Mouse (Mus musculus) heart, postnatal 10 days (tissue): Measurements from ENCODE around the gene Tead1. TPM values are rescaled to one million over a fixed set of nuclear protein-coding genes. Genes with fewer than 3 reads are reported as not detected.
"Not testable (repeated sequence)": the region's sequence is repeated elsewhere in the genome, so short reads cannot be mapped to it uniquely, and the experiment has no call there.

ENCODE experiments used
- DNase-seq, 2 experiments: peaks; one replicate each; pipeline ENCODE4 v3.0.0; 2021
- intact Hi-C: fragments of 180-260 bp; cut with DNase I; formaldehyde crosslinking; loops from one replicate; pipeline ENCODE4 v1.15.1; 2025
- total RNA-seq, 2 experiments: library from RNA; stranded (reverse); gene quantifications; 2 replicates each; pipeline ENCODE4 v1.2.3; 2021

Tead1 gene
- total RNA-seq, 2 experiments from 2014 or later = 134 to 147 TPM

DNA sequence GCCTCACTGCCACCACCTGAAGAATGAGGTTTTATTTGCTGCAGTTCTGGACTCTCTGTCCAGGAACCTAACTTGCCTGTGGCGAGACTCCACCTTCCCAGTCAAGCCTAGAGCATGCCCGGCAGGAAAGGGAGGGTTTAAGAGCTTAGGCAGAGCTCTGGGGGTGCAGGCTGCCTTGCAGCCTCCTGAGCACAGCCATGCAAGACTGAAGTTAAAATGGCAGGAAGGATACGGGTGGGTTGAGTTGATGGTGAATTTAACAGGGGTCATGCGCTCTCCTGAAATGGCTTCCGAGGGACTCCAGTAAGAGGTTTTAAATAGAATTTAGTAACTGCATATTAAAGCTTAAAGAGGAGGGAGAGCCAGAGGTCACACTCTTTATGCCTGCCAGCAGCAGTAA is 213.5 kb downstream of the Tead1 start:
- intact Hi-C loops = no loop called here
- DNase-seq = no peak

DNA sequence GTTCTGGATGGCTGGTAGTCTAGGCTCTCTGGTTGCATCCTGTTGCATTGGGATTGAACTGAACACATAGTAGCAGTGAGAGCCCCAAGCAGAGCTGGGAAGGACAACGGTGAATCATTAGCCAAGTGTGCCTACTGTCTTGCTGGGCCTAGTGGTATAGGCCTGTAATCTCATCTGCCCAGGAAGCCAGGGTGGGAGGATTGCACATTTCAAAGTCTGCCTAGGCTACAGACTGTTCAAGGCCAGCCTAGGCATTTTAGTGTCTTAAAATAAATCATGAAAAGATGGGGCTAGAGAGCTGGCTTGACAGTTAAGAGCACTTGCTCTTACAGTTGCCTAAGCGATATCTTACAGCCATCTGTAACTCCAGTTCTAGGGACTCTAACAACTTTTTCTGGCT is 217.2 kb downstream of the Tead1 start:
- DNase-seq = no peak
- intact Hi-C loops = no loop called here

DNA sequence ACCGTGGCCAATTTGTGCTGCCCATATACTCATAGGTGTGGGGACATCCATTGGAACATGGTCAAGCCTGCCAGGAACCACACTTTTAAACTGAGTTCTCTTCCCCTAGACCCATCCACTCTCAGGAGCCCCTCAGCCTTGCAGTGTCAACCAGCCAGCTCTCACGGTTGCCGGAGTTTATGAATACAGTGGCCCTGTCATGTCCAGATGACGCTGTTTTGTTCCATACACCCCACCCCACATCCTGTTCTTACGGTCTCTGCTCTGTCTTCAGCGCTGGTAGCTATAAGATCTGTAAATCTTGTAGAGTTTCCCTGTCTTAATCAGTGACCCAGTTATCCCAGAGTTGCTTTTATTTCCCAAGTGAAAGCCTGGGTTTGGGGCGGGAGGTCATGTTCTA is 222.6 kb downstream of the Tead1 start:
- intact Hi-C loops = no loop called here
- no peak for DNase-seq

DNA sequence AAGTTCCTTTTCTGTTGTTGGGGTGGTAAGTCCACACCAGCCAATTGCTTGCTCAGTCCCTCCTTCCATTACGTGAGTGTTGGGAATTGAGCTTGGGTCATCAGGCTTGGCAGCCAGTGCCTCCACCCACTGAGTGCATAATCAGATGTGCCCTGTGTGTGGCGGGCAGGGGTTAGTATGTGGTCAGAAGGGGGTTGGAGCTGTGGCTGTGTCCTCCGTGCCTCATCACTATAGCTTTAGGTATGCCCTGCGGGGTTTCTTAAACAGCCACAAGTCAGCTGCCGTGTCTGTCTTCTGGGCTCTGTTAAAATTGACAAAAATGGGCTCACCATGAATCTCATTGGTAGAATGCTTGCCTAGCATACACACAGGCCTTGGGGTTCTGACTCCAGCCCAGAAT is 227.7 kb downstream of the Tead1 start:
- intact Hi-C loops = no loop called here
- no peak for DNase-seq

DNA sequence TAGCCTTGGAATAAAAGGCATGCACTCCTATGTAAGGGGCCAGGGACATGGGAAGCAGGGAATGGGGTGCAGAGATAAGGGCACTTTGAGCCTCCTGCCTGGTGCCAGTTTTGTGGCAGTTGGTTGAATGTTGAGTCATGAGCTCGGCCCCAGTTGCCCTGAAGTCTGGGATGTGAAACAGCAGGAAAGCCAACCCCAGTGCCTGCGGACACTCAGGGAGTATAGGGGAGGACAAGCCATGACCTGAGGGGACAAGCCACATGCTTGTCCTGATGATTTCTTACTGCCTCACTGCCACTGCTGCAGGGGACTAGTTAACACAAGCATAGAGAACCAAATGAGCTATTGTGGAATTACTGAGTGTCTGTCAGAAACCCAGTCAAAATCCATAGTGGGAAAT is 228.3 kb downstream of the Tead1 start:
- no peak for DNase-seq
- intact Hi-C loops = no loop called here

DNA sequence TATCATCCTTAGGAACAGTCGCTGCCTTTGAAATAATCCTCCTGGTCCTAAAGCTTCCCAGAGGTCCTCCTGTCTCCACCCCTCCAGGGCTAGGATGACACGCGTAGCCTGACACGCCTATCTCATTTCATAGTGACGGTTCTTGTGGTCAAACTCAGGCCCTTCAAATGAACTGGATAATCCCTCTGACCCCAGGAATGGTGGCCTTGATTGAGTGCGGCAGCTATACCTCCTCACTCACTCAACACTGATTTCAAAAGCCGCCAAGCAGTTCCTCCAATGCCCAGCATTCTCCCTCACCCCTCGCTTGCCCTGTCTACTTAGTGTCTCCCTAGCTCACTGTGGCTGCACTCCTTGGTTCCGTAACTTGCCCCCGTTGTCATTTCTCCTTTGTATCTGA is 230.0 kb downstream of the Tead1 start:
- DNase-seq = no peak
- intact Hi-C loops = no loop called here

DNA sequence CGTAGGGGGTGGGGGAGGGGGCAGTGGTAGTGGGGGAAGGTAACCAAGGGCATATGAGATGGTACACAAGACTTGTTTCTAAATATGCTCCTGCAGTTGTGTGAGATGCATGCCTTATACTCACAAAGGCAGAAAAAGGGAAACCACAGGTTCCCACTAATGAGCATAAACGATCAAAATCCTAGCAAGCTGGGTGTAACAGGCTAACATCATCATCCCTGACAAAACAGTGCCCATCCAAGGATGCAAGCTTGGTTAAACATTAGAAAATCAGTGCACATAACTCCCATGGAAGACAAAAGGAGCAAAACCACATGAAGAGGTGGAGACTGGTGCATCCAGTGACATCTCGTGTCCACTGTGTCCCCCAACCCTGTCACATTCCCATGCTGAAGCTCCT is 233.9 kb downstream of the Tead1 start:
- intact Hi-C loops = no loop called here

DNA sequence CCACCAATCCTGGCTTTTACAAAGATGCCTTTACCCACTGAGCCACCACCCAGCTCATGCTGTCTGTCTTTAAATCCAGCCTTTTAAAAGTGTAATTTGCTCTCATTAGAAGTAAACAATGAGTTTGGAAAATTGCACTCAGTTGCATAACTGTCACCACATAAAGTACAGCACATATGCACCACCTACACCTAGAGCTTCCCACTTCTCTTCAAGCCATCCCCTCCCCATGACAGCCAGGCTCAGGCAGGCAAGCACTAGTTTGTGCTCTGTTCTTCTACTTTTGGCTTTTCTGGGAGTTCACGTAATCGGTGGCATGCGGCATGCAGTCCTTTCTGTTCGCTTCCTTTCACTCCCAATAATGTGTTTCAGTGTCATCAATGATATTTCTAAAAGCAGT is 236.5 kb downstream of the Tead1 start:
- intact Hi-C loops = loop anchor here (5.0 kb wide), 1 partner anchor 538 kb away; no protein-coding TSS in a partner anchor
- DNase-seq = no peak

More for the DNA sequence above, 233.9 kb downstream of the Tead1 start:
- no peak for DNase-seq

DNA sequence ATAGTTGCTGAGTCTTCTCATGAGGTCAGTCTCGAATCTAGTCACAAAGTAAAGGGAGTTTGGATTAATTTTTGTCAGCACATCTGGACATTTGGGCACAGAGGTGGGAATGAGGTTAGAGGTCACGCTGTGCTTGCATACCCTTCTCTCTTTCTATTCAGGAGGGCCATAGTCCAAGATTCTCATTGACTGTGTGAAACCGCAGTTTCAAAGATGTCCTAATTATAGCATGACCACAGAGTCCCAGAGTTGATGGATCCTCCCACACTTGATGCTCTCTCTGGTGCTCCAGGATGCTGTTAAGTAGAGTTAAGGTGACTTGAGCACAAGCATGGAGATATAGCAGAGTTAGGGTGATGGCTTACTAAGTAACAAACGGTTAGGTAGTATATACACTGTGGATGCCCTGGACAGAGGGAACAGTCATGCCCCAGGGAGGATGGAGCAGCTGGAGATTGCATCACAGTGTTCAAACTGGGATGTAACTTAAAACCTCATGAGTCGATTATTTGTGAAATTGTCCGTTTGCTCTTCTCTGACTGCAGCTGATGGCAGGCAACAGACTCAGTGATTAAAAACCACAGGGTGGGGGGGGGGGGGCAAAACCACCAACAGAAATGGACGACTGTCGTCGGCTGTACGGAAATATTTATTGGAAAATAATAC is 238.6 kb downstream of the Tead1 start:
- intact Hi-C loops = loop anchor here (5.0 kb wide), 1 partner anchor 540 kb away; no protein-coding TSS in a partner anchor
- no peak for DNase-seq

DNA sequence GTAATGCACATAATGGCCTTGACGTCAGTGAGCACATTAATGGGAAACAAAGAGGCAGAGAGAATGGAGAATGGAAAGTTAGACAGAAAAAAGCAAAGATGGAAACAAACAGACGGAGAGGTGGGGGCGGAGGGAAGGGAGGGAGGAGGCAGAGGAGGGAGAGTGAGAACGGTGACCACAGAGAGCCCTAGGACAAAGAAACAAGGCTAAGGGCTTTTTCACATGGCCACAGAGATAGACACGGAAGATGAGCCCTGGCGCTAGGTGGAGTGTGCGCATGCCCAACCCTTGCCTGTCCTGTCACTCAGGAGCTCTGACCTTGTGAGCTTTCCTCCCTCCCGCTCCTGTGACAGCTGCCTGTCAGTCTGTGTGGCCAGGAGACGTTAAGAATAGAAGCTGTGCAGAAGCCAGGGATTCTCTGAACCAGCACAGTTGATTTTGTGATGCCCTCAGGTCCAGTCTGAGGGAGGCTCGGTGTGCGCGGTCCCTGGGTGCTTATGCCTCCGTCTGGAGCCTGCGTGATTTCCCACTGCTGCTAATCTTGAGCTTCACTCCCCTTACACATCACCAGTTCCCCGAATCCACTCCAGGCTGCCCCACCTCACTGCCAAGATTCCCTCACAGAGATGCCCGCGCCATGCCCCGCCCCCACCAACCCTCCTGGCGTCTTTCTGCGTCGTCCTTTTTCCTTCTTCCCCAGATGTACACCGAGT is 239.3 kb downstream of the Tead1 start:
- intact Hi-C loops = loop anchor here (5.0 kb wide), 1 partner anchor 541 kb away; no protein-coding TSS in a partner anchor
- peak; percentile 39 to 42 for DNase-seq

DNA sequence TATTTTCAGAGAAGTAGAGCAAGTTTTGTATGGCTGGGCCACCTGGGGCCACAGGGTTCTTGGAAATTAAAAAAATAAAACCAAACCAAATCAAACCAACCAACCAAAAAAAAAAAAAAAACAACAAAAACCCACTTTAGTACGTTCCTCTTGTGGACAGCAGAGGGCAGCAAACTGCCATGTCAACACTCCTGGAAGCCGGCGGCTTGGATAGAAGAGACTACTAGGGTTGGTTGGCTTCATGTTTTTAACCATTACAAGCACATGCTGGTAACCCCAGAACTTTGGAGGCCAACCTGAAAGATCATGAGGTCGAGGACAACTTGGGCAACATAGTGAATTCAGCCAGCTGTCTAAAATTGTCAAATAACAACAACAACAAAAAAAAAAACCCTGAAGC is 240.7 kb downstream of the Tead1 start:
- peak; percentile 58 to 76 for DNase-seq
- intact Hi-C loops = loop anchor here (1.0 to 5.0 kb wide), 4 partner anchors 212 to 543 kb away; no protein-coding TSS in a partner anchor

DNA sequence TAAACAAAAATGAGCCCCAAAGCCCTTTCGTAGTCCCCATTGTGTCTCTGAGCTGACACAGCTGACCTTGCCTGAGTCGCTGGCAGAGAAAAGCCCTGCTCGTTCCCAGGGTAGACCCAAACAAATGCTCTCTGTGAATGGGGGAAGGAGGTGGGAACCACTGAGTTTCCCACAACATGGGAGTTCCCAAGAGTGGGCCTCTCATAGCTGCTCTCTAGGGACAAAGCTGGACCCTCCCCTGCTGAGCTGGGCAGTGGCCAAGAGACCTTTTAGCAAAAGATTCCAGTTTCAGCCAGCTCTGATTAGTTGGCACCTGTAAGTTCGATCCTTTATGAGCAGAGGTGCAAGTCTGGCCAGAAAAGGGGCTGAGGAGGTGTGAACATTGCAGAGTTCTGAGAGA is 243.7 kb downstream of the Tead1 start:
- DNase-seq = no peak
- intact Hi-C loops = loop anchor here (5.0 kb wide), 2 partner anchors 344 to 390 kb away; no protein-coding TSS in a partner anchor

DNA sequence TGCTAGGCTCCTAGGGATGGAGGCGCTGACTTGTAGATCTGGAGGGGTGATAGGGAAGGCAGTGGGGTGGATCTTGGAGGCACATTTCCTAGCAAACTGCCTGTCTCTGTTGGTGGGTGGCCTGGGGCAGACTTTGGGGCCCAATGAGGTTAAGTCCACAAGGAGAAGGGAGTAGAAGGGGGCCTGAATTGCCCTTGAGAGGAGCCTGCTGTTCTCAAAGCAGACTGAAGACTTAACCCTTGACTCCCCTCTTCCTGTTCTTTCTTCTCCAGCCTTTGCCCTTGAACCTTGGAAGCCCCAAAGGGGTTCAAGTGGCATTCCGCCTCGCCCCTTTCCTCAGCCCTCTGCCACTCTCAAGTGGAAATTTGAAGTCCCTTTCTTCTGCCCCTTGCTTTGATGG is 244.6 kb downstream of the Tead1 start:
- intact Hi-C loops = loop anchor here (5.0 kb wide), 2 partner anchors 344 to 389 kb away; no protein-coding TSS in a partner anchor
- no peak for DNase-seq

DNA sequence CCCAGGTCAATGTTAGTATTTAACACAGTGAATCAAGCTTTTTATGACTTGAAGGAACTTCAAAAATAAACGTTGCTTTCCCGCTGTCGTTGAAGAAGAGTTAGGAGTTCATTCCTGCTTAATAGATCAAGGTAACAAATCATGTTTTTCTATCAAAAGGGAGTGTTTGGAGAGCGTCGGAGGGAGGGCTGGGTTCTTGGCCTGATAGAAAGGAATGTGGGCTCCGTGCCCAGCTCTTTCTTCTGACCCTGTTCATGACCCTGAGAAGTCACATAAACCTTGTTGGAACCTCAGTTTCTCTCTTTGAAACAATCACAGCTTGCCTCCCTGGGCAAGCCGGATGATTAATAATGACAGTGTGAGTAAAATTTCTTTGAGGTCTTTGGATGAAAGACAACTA is 251.6 kb downstream of the Tead1 start:
- intact Hi-C loops = no loop called here
- no peak for DNase-seq

DNA sequence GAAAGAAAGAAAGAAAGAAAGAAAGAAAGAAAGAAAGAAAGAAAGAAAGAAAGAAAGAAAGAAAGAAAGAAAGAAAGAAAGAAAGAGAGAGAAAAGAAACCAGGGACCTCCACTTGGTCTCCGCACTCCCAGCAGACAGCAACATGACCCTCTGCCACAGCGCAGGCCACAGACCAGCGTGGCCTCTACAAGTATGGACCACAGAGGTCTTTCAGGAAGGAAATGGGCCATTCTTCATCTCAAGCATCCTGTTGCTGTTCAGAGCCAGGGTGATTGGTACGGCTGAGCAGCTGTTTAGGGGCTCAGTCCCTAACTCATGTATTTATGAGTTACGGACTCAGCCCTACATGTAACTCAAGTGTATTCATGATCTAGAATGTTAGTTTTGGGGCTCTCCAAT is 256.8 kb downstream of the Tead1 start:
- DNase-seq, intact Hi-C loops: not testable (repeated sequence)

DNA sequence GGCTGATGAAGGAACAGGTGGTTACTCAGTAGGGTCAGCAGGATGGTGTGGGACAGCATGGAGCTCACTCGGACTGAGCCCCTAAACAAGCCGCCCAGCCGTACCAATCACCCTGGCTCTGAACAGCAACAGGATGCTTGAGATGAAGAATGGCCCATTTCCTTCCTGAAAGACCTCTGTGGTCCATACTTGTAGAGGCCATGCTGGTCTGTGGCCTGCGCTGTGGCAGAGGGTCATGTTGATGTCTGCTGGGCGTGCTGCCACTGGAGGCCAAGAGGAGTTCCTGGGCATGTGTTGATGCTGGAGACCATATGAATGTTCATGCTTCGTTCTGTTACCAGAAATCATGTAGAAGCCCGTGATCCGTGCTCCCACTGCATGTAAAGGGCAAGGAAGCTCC is 258.0 kb downstream of the Tead1 start:
- DNase-seq = no peak
- intact Hi-C loops = no loop called here

DNA sequence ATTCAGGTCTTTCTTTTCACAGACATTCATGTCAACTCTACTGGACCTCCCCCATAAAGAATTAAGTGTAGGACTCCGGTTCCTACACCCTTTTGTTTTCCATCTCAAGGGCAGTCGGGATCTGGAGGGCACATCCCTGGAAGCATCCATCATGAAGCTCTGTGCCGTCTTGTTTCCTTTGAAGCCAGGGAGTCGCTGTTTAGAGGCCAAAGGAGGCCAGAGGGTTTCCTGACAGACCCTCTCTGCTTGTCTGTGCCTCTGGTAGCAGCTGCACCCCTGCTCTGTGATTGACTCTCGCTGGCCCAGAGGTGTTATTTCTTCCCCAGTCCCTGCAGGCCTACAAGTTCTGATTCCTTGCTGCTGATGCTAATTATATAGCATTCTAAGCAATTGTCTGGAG is 259.8 kb downstream of the Tead1 start:
- intact Hi-C loops = no loop called here
- no peak for DNase-seq

DNA sequence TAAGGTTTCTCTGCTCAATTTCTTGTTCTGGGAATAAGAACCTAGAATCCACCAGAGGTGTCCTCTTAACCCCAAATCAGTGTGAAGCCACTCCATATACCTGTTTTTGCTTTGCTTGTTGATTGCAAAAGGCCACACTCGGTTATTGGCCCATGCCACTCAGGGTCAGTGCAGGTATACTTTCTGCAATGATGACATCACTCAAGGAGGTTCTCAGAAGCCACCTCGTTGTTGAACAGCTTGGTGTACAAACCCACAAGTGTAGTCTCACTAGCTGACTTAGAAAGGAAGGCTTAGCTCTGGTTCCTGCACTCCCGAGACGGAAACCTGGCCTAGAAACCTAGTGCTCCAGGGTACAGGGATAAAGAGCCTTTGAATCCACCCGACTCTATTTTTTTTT is 263.4 kb downstream of the Tead1 start:
- intact Hi-C loops = no loop called here

DNA sequence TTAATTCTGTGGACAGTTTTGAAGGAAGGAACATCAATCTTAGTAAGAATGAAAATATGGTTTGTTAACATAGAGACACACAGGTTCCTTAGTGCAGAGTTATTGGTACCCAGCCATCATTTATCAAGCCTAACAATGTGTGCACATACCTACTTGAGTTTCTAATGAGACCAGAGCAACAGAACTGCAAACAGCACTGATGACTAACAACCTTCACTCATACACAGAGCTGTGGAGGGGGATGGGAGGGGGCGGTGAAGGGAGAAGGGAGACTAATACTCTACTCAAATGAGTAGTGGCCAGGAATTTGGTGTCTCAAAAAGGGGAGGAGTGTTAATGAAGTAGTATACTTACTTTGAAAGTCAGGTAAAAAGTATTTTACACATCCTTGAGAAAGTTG is 263.9 kb downstream of the Tead1 start:
- DNase-seq = no peak
- intact Hi-C loops = no loop called here

More for the DNA sequence above, 263.4 kb downstream of the Tead1 start:
- no peak for DNase-seq

DNA sequence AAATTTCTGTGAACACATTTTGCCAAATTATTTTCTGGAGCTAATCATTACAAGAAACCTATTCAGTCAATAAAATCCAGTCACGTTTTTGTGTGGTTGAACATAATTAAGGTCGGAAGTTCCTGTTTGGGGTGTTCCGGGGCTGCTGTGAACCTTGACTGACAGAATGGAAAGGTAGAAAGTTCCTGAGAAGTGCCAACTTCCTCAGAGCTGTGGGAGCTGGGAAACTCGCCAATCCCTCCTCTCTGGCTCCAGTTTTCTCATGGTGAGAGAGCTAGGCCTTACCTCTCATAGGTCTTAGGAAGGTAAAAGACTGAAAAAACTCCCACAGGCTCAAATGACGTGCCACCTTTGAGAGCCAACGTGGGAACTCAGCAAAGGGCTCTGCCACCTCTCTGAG is 267.6 kb downstream of the Tead1 start:
- DNase-seq = no peak
- intact Hi-C loops = no loop called here

DNA sequence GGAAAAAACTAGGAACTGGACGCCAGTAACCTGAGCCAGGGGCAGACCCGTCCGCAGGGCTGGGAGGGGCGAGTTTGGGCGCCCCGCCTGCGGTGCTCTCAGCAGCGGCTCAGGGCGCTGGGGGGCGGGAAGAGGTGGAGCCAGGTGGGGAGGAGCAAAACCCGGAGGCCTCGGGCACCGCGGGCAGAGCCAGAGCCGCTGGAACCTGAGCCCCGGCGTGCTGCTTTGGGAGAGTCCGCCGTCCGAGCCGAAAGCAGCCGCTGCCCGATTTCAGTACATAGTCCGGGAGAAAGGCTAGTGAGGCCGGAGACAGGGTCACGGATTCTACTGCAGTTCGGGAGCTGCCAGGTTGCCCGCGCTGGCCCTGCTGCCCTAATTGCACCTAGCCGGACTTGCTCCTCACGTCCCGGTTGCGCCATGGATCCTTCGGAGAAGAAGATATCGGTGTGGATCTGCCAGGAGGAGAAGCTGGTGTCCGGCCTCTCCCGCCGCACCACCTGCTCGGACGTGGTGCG is 274.7 kb downstream of the Tead1 start, which contains the start of gene Rassf10:
Gene Rassf10 (plus strand): TSS at position 186 of the 515 bp plus-strand sequence.
- intact Hi-C loops = no loop called here
- peak; percentile 80 to 83 for DNase-seq
